Mouse (Mus musculus) neural tube, embryonic 12.5 days (tissue): ENCODE data around the gene Dzip1. TPM values are rescaled to one million over a fixed set of nuclear protein-coding genes. Genes with fewer than 3 reads are reported as not detected.

Experiments used
- polyA plus RNA-seq: library from polyadenylated mRNA; unstranded; fragments of >200 nt; fragmentation: Nextera tagmentation; extraction: Ambion mirVana; gene quantifications from 2 replicates; pipeline ENCODE4 v1.2.1, GENCODE M21; 2016

The Dzip1 gene
- polyA plus RNA-seq, 1 experiment from 2014 or later: 40.0 TPM

Other genes with a start within 250 kb of the Dzip1 start
- gene Abcc4, start 219.2 kb downstream of the Dzip1 start, polyA plus RNA-seq: 2.3 and 2.9 TPM in 2 replicates
- 0.66 and 0.84 TPM in 2 replicates for gene Cldn10, start 137.6 kb downstream of the Dzip1 start, polyA plus RNA-seq
- 25.6 and 26.4 TPM in 2 replicates for gene Dnajc3, start 12.5 kb upstream of the Dzip1 start, polyA plus RNA-seq
- gene Uggt2, start 174.0 kb upstream of the Dzip1 start, polyA plus RNA-seq: 19.4 and 20.1 TPM in 2 replicates
- gene Hs6st3, start 212.9 kb upstream of the Dzip1 start, polyA plus RNA-seq: 0.72 and 0.83 TPM in 2 replicates